Mouse (Mus musculus): ENCODE results near the gene Txnip.

- TF ChIP-seq CTCF (IDR thresholded peaks at IDR 0.05; ENCODE audit: control insufficient read depth, insufficient read depth, insufficient replicate concordance, low read depth, low read length) (no peak), POLR2A (IDR thresholded peaks at IDR 0.05; ENCODE audit: control insufficient read depth, low read depth, low read length) (no peak)
Measured at GRCm38 (mm10) chr3:96549346-96549745, 8.4 kb upstream of the Txnip start.
